In the genomic region with DNA sequence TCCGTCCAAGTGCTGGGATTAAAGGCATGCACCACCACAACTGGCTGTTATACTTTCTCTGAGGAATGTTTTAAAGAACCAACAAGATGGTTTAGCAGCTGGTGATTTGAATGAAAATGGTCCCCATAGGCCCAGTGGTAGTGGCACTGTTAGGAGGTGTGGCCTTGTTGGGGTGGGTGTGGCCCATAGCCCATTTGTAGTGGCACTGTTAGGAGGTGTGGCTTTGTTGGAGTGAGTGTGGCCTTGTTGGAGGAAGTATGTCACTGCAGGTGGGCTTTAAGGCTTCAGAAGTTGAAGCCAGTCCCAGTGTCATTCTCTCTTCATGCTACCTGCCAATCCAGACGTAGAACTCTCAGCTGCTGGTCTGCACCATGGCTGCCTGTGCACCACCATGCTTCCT, we compare ENCODE assay signal across 21 mouse cellular contexts. TPM values are rescaled to one million over a fixed set of nuclear protein-coding genes. Genes with fewer than 3 reads are reported as not detected.
"Had no signal": no experiment of that assay in that cellular context is flagged by ENCODE, and none has a peak within 500 bp of the region (broad histone marks: within the 10 kb centered on the region; RNA-seq: fewer than 3 reads in every experiment).

No protein-coding gene starts in this region.

- H3K27ac ChIP-seq: kidney, postnatal 0 days; layer of hippocampus, adult 2 months; limb, embryonic 10.5 days; limb, embryonic 13.5 days; macrophage; midbrain, embryonic 13.5 days; neural tube, embryonic 13.5 days had no signal

- ATAC-seq: lung, postnatal 0 days; midbrain, embryonic 13.5 days; midbrain, embryonic 16.5 days had no signal

- DNase-seq: kidney, adult 2 months; kidney, postnatal 25 days; layer of hippocampus, adult 9-11 months; lung, embryonic 14.5 days; right cerebral cortex, postnatal 14 days; right cerebral cortex, postnatal 4 days; thymus, adult 2 months; thymus, postnatal 14 days; thymus, postnatal 4 days had no signal

- H3K4me3 ChIP-seq: layer of hippocampus, adult 2 months; limb, embryonic 10.5 days; limb, embryonic 13.5 days; megakaryocyte, embryonic 14.5 days; midbrain, embryonic 10.5 days; midbrain, embryonic 13.5 days; myocyte; neural tube, embryonic 13.5 days had no signal

- H3K36me3 ChIP-seq: limb, embryonic 10.5 days; midbrain, embryonic 13.5 days; neural tube, embryonic 13.5 days had no signal

- H3K27me3 ChIP-seq: limb, embryonic 13.5 days; midbrain, embryonic 13.5 days; neural tube, embryonic 13.5 days had no signal

- H3K9ac ChIP-seq: limb, embryonic 13.5 days; lung, embryonic 14.5 days; midbrain, embryonic 13.5 days; neural tube, embryonic 13.5 days had no signal

RNA-seq across cellular contexts. Expression of gene Syde2, which starts 40.7 kb away (rescaled TPM):
- polyA plus RNA-seq: macrophage had no signal
